Mouse (Mus musculus): ENCODE measurements around the gene Cdc34. TPM values are rescaled to one million over a fixed set of nuclear protein-coding genes. Genes with fewer than 3 reads are reported as not detected.
A peak's percentile ranks its signal among the peaks of the same experiment; 100 is the strongest.

Cdc34 gene
- polyA plus RNA-seq, 1 experiment, result 121 TPM

DNA sequence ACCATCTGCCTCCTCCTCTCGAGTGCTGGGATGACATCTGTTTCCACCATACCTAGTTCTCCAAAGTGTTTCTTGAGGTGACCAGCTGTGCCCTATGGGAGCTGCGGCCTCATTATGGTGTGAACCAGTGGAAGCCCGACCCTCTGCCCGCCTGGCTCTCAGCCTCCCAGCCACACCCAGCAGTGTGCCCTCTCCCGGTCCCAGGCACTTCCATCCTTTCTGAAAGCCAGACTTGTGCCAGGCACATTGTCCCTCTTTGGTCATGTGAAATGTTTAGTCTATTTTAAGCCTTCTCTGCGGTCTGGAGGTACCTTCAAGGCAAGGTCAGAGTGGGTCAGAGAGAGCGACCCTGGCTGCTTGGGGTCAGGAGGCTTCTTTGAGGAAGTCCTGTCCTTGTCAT is 41.7 kb downstream of the Cdc34 start:
- no peak for DNase-seq (ENCODE audit: low read depth)
- TF ChIP-seq CTCF (IDR thresholded peaks at IDR 0.05; ENCODE audit: borderline replicate concordance, extremely low read depth, insufficient read depth, insufficient read length) (no peak), POLR2A (IDR thresholded peaks at IDR 0.05; ENCODE audit: borderline replicate concordance, extremely low read depth, insufficient read depth, insufficient read length, poor library complexity, severe bottlenecking) (no peak)

- peak; percentile 58 for TF ChIP-seq CTCF (IDR thresholded peaks at IDR 0.05; ENCODE audit: borderline replicate concordance, extremely low read depth, insufficient read depth, insufficient read length)
- no peak for TF ChIP-seq POLR2A (IDR thresholded peaks at IDR 0.05; ENCODE audit: borderline replicate concordance, extremely low read depth, insufficient read depth, insufficient read length, poor library complexity, severe bottlenecking)
- DNase-seq (ENCODE audit: low read depth), result no peak
These were observed 44.1 kb downstream of the Cdc34 start for GRCm38 (mm10) chr10:79726090-79726489.

GRCm38 (mm10) chr10:79728323-79729249 is 46.6 kb downstream of the Cdc34 start:
- TF ChIP-seq POLR2A (IDR thresholded peaks at IDR 0.05; ENCODE audit: borderline replicate concordance, extremely low read depth, insufficient read depth, insufficient read length, poor library complexity, severe bottlenecking) (no peak), CTCF (IDR thresholded peaks at IDR 0.05; ENCODE audit: borderline replicate concordance, extremely low read depth, insufficient read depth, insufficient read length) (no peak)
- DNase-seq (ENCODE audit: low read depth), result no peak

DNA sequence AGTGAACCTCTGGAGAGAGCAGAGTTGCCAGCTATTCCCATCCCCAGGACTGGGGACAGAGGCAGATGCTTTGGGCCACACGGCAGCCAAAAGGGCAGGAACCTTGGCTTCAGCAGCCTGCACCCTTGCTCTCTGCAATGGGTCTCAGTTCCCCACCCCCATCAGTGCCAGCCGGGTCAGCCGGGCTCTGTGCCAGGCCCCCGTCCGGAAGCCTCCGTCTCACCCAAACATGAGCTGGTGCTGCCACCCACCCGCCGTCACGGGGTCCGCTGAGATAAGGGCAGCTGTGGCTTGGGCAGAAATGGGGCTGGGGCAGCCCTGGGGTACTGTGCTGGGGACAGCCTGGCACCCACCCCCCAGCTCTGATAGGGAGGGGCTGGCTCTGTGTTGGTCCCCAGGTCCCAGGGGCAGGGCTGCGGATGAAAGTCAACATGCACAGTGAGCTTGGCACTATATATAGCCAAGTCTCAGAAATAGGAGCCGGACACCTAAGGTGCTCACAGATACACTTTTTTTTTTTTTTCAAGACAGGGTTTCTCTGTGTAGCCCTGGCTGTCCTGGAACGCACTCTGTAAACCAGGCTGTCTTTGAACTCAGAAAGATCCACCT is 47.5 kb downstream of the Cdc34 start:
- no peak for DNase-seq (ENCODE audit: low read depth)
- TF ChIP-seq POLR2A (IDR thresholded peaks at IDR 0.05; ENCODE audit: borderline replicate concordance, extremely low read depth, insufficient read depth, insufficient read length, poor library complexity, severe bottlenecking), result no peak

GRCm38 (mm10) chr10:79732500-79732899 is 50.5 kb downstream of the Cdc34 start:
- TF ChIP-seq CTCF (IDR thresholded peaks at IDR 0.05; ENCODE audit: borderline replicate concordance, extremely low read depth, insufficient read depth, insufficient read length), result peak; percentile 52; the same call in 1 of the 2 replicates
- TF ChIP-seq POLR2A (IDR thresholded peaks at IDR 0.05; ENCODE audit: borderline replicate concordance, extremely low read depth, insufficient read depth, insufficient read length, poor library complexity, severe bottlenecking), result no peak
- DNase-seq (ENCODE audit: low read depth), result no peak

DNA sequence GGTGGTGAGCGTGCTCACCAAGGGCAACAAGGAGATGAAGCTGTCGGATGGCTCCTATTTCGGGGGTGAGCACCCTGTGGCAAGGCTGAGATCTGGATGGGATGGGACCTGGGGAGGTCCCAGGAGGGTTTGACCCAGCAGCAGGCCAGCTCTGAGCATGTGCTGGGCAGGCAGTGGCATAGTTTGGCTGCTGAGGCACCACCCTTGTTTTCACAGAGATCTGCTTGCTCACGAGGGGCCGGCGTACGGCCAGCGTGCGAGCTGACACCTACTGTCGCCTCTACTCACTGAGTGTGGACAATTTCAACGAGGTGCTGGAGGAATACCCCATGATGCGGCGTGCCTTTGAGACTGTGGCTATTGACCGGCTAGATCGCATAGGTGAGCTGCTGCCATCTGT is 51.9 kb downstream of the Cdc34 start:
- no peak for TF ChIP-seq CTCF (IDR thresholded peaks at IDR 0.05; ENCODE audit: borderline replicate concordance, extremely low read depth, insufficient read depth, insufficient read length)
- TF ChIP-seq POLR2A (IDR thresholded peaks at IDR 0.05; ENCODE audit: borderline replicate concordance, extremely low read depth, insufficient read depth, insufficient read length, poor library complexity, severe bottlenecking), result no peak
- DNase-seq (ENCODE audit: low read depth), result no peak

DNA sequence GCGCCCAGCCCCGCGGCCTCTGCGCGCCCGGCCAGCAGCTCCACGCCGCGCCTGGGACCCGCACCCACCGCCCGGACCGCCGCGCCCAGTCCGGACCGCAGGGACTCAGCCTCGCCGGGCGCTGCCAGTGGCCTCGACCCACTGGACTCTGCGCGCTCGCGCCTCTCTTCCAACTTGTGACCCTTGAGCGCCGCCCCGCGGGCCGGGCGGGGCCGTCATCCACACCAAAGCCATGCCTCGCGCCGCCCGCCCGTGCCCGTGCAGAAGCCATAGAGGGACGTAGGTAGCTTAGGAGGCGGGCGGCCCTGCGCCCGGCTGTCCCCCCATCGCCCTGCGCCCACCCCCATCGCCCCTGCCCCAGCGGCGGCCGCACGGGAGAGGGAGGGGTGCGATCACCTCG is 53.4 kb downstream of the Cdc34 start:
- TF ChIP-seq POLR2A (IDR thresholded peaks at IDR 0.05; ENCODE audit: borderline replicate concordance, extremely low read depth, insufficient read depth, insufficient read length, poor library complexity, severe bottlenecking) (no peak), CTCF (IDR thresholded peaks at IDR 0.05; ENCODE audit: borderline replicate concordance, extremely low read depth, insufficient read depth, insufficient read length) (no peak)
- DNase-seq (ENCODE audit: low read depth), result no peak

GRCm38 (mm10) chr10:79736706-79737105 is 54.7 kb downstream of the Cdc34 start:
- DNase-seq (ENCODE audit: low read depth), result no peak
- TF ChIP-seq CTCF (IDR thresholded peaks at IDR 0.05; ENCODE audit: borderline replicate concordance, extremely low read depth, insufficient read depth, insufficient read length) (no peak), POLR2A (IDR thresholded peaks at IDR 0.05; ENCODE audit: borderline replicate concordance, extremely low read depth, insufficient read depth, insufficient read length, poor library complexity, severe bottlenecking) (no peak)

Other genes starting within 250 kb of the Cdc34 start
- gene Vmn2r83, start 213.5 kb upstream of the Cdc34 start, polyA plus RNA-seq (2012; rRNA removed), result not detected in 2 replicates
- gene Plpp2, start 148.4 kb upstream of the Cdc34 start, polyA plus RNA-seq (2012; rRNA removed), result 8.9 and 13.8 TPM in 2 replicates
- 128 and 178 TPM in 2 replicates for gene Mier2, start 127.0 kb upstream of the Cdc34 start, polyA plus RNA-seq (2012; rRNA removed)
- not detected in 2 replicates for gene Theg, start 94.9 kb upstream of the Cdc34 start, polyA plus RNA-seq (2012; rRNA removed)
- 8.2 and 10.4 TPM in 2 replicates for gene C2cd4c, start 68.2 kb upstream of the Cdc34 start, polyA plus RNA-seq (2012; rRNA removed)
- gene Shc2, start 44.3 kb upstream of the Cdc34 start, polyA plus RNA-seq (2012; rRNA removed), result 48.1 and 54.9 TPM in 2 replicates
- 0.11 TPM in 1 of 2 replicates, not detected in the other for gene Odf3l2, start 36.5 kb upstream of the Cdc34 start, polyA plus RNA-seq (2012; rRNA removed)
- 0.87 and 1.1 TPM in 2 replicates for gene Madcam1, start 17.6 kb upstream of the Cdc34 start, polyA plus RNA-seq (2012; rRNA removed)
- gene Tpgs1, start 12.8 kb upstream of the Cdc34 start, polyA plus RNA-seq (2012; rRNA removed), result 68.2 and 69.2 TPM in 2 replicates
- 1.4 and 1.9 TPM in 2 replicates for gene Gzmm, start 6.8 kb downstream of the Cdc34 start, polyA plus RNA-seq (2012; rRNA removed)
- gene Bsg, start 22.3 kb downstream of the Cdc34 start, polyA plus RNA-seq (2012; rRNA removed), result 593 and 631 TPM in 2 replicates
- 8.3 and 16.1 TPM in 2 replicates for gene Hcn2, start 34.4 kb downstream of the Cdc34 start, polyA plus RNA-seq (2012; rRNA removed)
- gene Polrmt, start 64.4 kb downstream of the Cdc34 start, polyA plus RNA-seq (2012; rRNA removed), result 63.0 and 81.6 TPM in 2 replicates
- 0.28 and 0.74 TPM in 2 replicates for gene Fgf22, start 72.9 kb downstream of the Cdc34 start, polyA plus RNA-seq (2012; rRNA removed)
- 157 and 182 TPM in 2 replicates for gene Rnf126, start 84.8 kb downstream of the Cdc34 start, polyA plus RNA-seq (2012; rRNA removed)
- gene Fstl3, start 95.1 kb downstream of the Cdc34 start, polyA plus RNA-seq (2012; rRNA removed), result 1.7 and 2.2 TPM in 2 replicates
- 0.05 and 0.14 TPM in 2 replicates for gene Prss57, start 108.8 kb downstream of the Cdc34 start, polyA plus RNA-seq (2012; rRNA removed)
- gene Palm, start 111.4 kb downstream of the Cdc34 start, polyA plus RNA-seq (2012; rRNA removed), result 157 and 219 TPM in 2 replicates
- 0.59 and 1.1 TPM in 2 replicates for gene Misp, start 138.8 kb downstream of the Cdc34 start, polyA plus RNA-seq (2012; rRNA removed)
- 183 and 194 TPM in 2 replicates for gene Ptbp1, start 172.2 kb downstream of the Cdc34 start, polyA plus RNA-seq (2012; rRNA removed)
- 18.0 and 28.0 TPM in 2 replicates for gene Prtn3, start 192.3 kb downstream of the Cdc34 start, polyA plus RNA-seq (2012; rRNA removed)
- 805 and 1,208 TPM in 2 replicates for gene Plppr3, start 192.4 kb downstream of the Cdc34 start, polyA plus RNA-seq (2012; rRNA removed)
- gene Elane, start 204.1 kb downstream of the Cdc34 start, polyA plus RNA-seq (2012; rRNA removed), result 0.28 and 0.49 TPM in 2 replicates
- 0.60 and 0.81 TPM in 2 replicates for gene Cfd, start 208.7 kb downstream of the Cdc34 start, polyA plus RNA-seq (2012; rRNA removed)
- gene Med16, start 226.7 kb downstream of the Cdc34 start, polyA plus RNA-seq (2012; rRNA removed), result 84.7 and 92.6 TPM in 2 replicates
- gene Gm26602, start 228.7 kb downstream of the Cdc34 start, polyA plus RNA-seq (2012; rRNA removed), result not detected in 2 replicates
- gene Kiss1r, start 234.8 kb downstream of the Cdc34 start, polyA plus RNA-seq (2012; rRNA removed), result 4.1 and 4.4 TPM in 2 replicates
- 195 and 197 TPM in 2 replicates for gene R3hdm4, start 239.0 kb downstream of the Cdc34 start, polyA plus RNA-seq (2012; rRNA removed)
- gene Arid3a, start 244.8 kb downstream of the Cdc34 start, polyA plus RNA-seq (2012; rRNA removed), result 5.2 and 7.0 TPM in 2 replicates

All from brain, embryonic 14.5 days (tissue).